Mouse (Mus musculus) frontal cortex, adult 2 months (tissue): ENCODE measurements around the gene Zfp987. TPM values are rescaled to one million over a fixed set of nuclear protein-coding genes. Genes with fewer than 3 reads are reported as not detected.
"Not testable (repeated sequence)": the region's sequence is repeated elsewhere in the genome, so short reads cannot be mapped to it uniquely, and the experiment has no call there.

Experiments
- DNase-seq, 2 experiments: peaks; one replicate each; pipeline ENCODE4 v3.0.0; 2022; ENCODE audit warnings: low spot score in 1 of 2; ENCODE audit errors: extremely low spot score in 1 of 2
- polyA plus RNA-seq: library from polyadenylated mRNA; depleted of rRNA; stranded (reverse); fragments of >200 nt; gene quantifications from 2 replicates; pipeline ENCODE4 v1.2.3, GENCODE M21; 2012; rRNA removed

Zfp987 gene
- not detected in 2 replicates for polyA plus RNA-seq

- not testable (repeated sequence) for DNase-seq
These were observed at the start of gene Zfp987 for GRCm38 (mm10) chr4:146096998-146097397. Gene Zfp987 (plus strand): TSS chr4:146097298.

GRCm38 (mm10) chr4:146052536-146052935 lies 44.6 kb upstream of the Zfp987 start:
- not testable (repeated sequence) for DNase-seq

- DNase-seq: not testable (repeated sequence)
These were observed 43.7 kb upstream of the Zfp987 start for GRCm38 (mm10) chr4:146053445-146053844.

- no peak for DNase-seq
These were observed 41.8 kb upstream of the Zfp987 start for GRCm38 (mm10) chr4:146055335-146055734.

- not testable (repeated sequence) for DNase-seq
These were observed 38.5 kb upstream of the Zfp987 start for GRCm38 (mm10) chr4:146058646-146059045.

GRCm38 (mm10) chr4:146059078-146059477 lies 38.0 kb upstream of the Zfp987 start:
- not testable (repeated sequence) for DNase-seq

GRCm38 (mm10) chr4:146059974-146060693 lies 37.0 kb upstream of the Zfp987 start:
- not testable (repeated sequence) for DNase-seq

- not testable (repeated sequence) for DNase-seq
These were observed 36.0 kb upstream of the Zfp987 start for GRCm38 (mm10) chr4:146061082-146061481.

- DNase-seq: not testable (repeated sequence)
These were observed 35.1 kb upstream of the Zfp987 start for GRCm38 (mm10) chr4:146062021-146062420.

GRCm38 (mm10) chr4:146063001-146063400 lies 34.1 kb upstream of the Zfp987 start:
- DNase-seq: not testable (repeated sequence)

- DNase-seq: not testable (repeated sequence)
These were observed 33.5 kb upstream of the Zfp987 start for GRCm38 (mm10) chr4:146063621-146064020.

GRCm38 (mm10) chr4:146064807-146065206 lies 32.3 kb upstream of the Zfp987 start:
- DNase-seq: not testable (repeated sequence)

- DNase-seq: not testable (repeated sequence)
These were observed 30.0 kb upstream of the Zfp987 start for GRCm38 (mm10) chr4:146066932-146067580.

GRCm38 (mm10) chr4:146067594-146067993 lies 29.5 kb upstream of the Zfp987 start:
- DNase-seq: not testable (repeated sequence)

- DNase-seq: not testable (repeated sequence)
These were observed 23.8 kb upstream of the Zfp987 start for GRCm38 (mm10) chr4:146073264-146073663.

GRCm38 (mm10) chr4:146101448-146101847 lies 4.3 kb downstream of the Zfp987 start:
- DNase-seq: not testable (repeated sequence)

GRCm38 (mm10) chr4:146156524-146156923 lies 59.4 kb downstream of the Zfp987 start, which contains the start of gene Zfp600:
Gene Zfp600 (plus strand): TSS chr4:146156824.
- DNase-seq: not testable (repeated sequence)

- DNase-seq: not testable (repeated sequence)
These were observed 65.8 kb downstream of the Zfp987 start for GRCm38 (mm10) chr4:146162893-146163292.

- not testable (repeated sequence) for DNase-seq
These were observed 70.2 kb downstream of the Zfp987 start for GRCm38 (mm10) chr4:146167202-146167832.

- not testable (repeated sequence) for DNase-seq
These were observed 70.9 kb downstream of the Zfp987 start for GRCm38 (mm10) chr4:146167879-146168532.
